Mouse (Mus musculus) thymus, postnatal 25 days (tissue): ENCODE measurements around the gene Chchd6.
A peak's percentile ranks its signal among the peaks of the same experiment; 100 is the strongest.

ENCODE experiments used
- DNase-seq: peaks from one replicate; pipeline ENCODE4 v3.0.0; 2022

Gene Chchd6

DNA sequence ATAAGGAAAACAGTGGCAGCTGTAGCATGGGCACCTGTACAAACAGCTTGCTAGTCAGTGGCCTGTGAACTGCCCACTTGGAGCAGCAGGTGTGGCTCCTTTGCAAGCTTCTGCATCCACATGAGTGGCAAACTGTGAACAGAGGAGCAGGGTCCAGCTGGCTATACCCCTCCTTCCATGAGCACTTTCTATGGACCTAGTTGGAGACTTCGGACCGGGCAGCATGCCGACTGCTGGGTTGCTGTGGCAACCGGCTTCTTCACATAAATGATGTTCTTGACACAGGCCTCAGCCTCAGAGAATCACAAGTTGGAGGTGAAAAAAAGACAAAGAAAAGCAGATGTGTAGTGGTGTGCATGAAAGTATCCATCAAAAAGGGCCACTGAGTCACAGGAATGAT is 154.8 kb downstream of the Chchd6 start:
- no peak for DNase-seq

DNA sequence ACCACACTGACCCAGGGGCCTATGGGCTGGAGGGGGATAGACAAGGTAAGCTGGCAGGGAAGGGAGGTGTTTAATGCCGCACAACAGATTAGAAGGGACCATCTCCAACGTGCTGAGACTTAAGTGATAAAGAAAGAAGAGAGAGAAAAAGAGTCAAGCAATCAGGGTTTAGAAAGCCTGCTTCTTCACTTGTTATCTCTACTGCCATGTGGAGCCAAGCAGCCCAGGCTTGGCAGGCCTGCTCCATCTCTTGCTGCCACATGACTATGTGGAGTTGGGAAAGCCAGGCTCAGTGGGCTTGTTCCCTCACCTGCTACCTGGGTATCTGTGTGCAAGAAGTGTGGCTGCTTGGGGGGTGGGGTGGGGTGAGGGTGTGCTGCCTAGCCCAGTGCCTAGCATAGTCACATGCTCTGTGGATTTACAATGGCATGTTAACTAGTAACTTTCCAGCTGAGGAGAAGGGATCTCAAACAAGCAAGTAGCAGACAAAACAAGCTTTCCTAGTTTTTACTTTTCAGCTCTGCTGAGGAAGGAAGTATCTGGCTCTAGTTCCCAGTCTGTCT is 163.5 kb downstream of the Chchd6 start:
- DNase-seq = no peak

DNA sequence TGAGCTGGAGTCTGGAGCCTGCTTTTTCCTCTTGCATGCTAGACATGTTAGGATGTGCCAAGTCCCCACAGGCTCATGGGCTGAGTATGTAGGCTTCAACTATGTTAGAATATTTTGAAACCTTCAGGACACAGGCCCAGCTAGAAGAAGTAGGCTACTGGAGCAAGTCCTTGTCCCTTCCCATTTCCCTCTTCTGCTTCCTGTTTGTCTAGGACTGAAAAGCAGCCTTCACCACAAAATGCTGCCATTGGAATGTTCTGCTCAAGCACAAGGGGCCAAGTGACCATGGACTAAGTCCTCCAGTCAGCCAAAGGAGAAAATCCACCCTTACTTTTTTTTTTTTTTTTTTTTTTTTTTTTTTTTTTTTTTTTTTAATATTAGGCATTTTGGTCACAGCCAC is 164.7 kb downstream of the Chchd6 start:
- DNase-seq = no peak

DNA sequence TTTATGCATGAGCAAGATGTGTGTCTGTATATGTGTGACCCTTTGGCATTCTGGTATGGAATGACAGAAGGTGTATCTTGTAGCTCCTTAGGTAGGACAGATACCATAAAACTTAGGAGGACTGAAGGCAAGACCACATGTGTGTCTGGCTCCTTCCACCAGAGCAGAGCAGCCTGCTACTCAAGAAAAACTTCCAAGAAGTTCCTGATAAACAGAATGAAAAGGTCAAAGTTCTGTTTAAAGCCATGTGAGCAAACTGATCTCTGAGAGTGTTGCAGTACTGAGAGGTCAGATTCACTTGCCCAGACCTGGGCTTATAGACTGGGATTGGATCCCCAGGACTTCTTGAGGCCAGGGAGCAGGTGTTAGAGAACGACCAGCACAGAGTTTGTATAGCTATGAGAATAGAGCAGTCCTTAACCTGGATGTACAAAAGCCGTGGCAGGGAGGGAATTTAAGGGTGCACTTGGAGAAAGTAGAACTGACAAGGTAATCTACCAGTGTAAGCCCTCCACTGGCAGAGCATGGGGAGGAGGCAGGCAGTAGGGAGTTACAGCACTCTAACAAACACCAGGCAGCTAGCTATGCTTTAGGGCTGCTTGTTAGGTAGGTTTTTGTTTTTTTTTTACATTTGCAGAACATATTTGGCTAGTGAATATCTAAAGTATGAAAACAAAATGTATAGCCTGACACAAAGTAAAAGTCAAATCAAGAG is 166.6 kb downstream of the Chchd6 start:
- DNase-seq = no peak

DNA sequence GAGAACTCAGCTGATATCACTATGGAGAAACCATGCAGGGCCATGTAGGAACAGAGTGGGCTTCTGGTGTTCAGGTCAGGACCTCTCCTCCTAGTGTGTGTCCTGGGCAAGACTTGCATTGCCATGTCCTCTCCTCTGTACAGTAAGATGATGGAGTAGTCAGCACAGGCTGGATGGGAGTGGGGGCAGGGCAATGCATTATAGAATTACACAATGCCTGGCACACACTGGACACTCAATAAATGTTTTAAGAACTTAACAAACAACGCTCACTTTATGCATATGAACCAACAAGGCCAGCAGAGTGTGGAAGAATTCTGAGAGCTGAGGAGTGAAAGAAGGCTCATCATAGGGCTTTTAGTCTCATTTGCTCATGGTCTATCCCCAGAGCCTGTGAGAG is 171.0 kb downstream of the Chchd6 start:
- DNase-seq = no peak

DNA sequence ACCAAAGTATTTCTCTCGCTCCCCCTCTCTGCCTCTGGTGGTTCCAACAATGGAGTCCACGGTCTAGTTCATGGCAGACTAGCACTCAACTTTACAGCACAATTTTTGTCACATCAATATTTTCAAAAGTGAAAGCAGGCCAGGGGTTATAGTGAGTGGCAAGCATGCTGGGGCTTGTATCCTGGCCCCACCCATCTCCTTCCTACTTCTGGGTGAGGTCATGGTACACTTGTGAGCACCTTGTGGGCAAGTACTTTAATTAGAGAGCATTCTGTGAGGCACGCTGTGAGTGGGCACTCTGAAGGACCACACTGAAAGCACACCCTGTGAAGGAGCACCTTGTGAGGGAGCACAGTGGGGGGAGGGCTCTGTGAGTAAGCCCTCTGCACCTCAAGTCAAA is 172.8 kb downstream of the Chchd6 start:
- DNase-seq = no peak

DNA sequence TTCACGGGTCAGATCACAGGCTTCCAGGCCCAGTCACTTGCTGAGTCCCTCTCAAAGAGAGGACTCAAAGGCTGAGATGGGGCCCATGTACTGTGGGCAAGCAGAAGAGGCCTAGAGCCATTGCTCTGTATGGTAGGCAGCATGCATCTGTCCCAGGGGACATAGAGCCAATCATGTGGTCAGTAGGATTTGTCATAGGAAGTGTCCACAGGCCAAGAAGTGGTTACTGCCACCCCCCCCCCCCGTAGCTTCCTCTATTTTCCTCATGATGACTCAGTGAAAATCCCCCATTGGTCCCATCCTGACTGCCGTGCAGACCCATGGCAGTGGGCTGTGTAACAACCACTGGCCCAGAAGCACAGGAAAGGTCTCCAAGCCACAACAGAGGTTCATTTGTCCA is 173.5 kb downstream of the Chchd6 start:
- DNase-seq = no peak

DNA sequence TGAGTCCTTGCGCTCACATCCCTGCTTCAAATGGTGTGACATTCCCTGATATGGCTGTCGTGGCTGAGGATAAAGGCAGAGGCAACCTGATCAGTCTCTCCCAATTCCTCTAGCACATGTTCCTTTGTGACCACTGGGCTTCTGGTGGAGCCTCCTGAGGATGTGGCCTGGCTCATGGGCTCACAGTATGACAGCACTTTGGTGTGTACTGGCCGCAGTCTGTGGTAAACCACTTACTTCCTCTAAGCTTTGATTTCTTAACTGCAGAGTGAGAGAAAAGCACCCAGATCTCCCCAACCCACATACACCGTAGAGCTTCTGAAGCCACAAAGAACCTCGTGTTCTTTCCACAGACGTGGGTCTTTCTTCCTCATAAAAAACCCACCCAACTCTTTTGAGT is 173.9 kb downstream of the Chchd6 start:
- DNase-seq = peak; percentile 14

DNA sequence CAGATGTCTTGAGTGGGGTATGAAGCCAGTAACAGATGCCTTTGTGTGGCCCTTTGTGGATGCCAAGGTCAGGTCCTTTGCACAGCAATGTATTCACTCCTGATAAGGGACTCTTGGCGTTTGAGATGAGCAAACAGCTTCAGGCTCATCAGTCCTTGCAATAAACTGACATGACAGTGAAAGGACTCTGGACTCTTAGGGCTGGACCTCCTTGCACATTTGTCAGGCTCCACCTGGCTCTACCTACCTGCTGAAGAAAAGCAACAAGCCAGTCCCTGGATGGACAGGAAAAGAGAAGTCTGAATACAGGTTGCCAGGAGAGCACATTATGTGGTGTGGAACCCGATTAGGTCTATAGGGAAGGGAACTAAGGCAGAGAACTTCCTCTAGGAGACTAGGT is 174.7 kb downstream of the Chchd6 start:
- DNase-seq = no peak

DNA sequence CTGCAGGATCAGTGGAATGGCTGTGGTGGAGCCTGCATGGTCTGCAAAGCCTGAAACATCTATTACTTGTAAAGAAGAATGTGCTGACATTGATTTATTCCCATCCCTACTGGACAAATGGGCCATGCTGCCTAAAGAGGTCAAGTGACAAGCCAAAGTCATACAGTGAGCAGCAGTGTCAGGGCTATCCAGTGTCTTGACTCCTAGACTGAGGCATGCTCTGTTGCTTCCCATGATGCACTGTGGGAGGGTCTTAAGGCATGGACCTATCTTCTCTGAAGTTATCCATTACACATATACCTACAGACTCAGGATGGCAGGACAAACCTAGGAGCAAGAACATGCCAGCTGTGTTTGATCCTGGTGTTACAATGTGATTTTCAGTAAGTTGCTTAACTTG is 175.3 kb downstream of the Chchd6 start:
- DNase-seq = no peak

DNA sequence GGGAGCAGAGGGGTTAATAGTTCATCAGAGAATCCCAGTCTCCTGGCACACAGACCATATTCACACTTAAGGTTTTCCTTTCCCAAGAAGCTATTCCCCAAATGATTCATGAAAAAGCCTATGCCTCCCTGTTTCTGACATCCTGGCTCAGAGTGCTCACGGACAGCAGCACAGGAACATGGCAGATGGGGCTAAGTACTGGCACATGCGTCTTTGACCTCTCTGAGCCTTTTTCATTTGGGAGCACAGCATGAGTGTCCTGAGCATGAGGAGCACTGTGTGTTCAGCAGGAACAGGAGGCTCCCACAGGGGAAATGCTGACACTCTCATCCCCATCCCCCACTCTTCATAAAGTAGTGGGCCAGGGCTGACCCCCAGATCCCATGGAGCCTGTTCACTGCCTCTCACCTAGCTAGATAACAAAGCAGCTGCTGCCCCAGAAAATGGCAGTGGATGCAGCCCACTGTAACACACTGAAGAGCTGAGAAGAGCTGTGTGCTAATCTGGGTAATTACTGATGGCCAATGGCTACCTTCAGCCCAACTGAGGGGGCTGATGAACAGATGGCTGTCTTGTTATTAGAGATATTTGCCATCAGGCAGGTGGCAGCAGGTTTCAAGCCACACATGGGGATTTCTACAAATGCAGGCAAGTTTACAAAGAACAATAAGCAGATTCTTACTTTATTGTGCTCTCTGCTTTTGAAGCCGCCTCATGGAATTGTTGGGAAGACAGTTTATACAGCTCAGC is 176.2 kb downstream of the Chchd6 start:
- DNase-seq = no peak

DNA sequence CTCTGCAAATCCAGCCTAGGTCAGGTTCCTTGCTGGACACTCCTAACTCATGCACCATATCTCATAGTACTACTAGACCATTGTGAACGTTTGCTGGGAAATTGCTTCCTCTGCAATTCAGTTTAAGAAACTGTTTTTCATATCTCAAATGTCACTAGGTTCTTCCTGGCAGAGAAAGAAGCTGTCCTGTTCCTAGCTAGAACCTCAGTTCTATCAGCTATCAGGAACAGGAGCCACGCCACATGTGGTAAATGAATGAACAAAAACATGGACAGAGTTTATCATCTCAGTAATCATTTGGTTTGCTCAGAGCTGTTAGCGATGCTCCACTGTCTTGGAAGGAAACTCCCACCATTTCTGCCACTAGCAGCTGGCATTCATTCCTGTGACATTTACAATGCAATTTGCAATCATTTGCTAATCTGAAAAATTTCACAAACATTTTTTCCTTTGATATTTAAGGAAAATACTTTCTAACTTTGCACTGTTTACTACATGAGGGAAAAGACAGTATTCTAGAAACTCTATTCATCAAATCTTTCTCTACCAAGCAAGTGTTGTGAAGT is 179.3 kb downstream of the Chchd6 start:
- DNase-seq = no peak

DNA sequence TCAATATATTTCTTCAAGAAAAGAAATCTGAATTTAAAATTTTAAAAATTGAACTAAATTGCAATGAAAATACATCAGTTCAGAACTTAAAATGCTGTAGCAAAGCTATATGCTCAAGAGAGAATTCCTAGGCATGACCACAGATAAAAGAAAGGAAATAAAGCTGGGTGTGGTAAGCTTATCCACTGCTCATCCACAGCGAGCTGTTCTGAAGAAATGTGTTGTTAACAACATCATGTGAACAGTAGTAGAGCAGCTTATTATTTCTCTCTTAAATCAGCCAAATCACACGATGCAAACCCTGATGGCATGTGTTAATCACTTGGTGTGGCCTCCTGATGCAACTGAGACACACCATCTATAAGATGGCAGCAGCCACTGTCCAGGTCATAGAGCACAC is 180.4 kb downstream of the Chchd6 start:
- no peak for DNase-seq

DNA sequence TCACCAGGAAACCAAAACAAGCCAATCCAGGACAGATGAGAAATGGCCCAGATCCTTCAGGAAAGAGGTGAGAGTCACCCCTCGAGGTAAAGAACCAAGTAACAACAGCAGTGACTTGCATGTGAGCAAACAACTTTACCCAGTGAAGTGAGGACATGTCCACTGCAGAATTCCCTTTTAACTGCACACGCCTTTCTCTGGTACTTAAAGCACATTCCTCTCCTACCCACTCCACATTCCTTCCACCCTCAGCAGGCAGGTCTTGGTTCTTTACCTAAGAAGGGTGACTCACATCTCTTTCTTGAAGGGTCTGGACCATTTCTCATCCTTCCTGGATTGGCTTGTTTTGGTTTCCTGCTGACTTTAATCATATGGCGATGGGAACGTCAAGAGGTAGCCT is 181.3 kb downstream of the Chchd6 start:
- DNase-seq = no peak

DNA sequence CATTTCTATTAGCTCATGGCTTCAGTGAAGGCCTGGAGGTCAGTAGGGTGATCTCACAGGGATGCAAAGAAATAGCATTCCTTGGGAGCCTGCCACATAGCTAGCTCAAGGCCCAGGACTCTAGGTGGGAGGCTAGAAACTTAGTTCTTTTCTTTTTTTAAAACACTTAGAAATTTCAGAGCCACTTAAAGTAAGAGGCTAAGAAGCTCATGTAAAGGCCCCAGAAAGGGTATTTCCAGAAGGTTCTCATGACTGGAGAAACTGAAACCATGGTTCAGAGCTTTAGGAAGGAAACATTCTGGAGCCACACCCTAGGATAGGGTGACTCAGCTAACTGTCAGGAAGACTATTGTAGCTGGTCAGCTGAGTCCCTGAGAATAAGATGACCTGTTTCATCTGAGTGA is 182.0 kb downstream of the Chchd6 start:
- no peak for DNase-seq

DNA sequence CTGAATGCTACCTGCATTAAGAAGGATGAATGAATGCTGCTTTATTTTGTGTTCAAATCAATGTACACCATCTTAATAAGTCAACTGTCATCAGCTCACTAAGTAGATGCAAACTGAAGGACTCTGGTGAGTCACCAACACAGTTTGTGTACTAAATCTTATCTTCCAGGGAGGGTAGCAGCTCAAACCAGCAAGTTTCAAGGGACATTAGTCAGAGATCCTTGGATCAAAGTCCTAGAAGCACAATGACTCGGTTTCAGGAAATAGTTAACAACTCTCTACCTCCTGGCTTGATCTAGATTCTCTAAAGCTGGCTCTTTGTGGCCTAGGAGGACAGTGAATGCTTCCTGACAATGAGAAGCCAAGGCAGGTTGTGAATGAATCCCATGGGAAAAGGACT is 182.9 kb downstream of the Chchd6 start:
- no peak for DNase-seq

DNA sequence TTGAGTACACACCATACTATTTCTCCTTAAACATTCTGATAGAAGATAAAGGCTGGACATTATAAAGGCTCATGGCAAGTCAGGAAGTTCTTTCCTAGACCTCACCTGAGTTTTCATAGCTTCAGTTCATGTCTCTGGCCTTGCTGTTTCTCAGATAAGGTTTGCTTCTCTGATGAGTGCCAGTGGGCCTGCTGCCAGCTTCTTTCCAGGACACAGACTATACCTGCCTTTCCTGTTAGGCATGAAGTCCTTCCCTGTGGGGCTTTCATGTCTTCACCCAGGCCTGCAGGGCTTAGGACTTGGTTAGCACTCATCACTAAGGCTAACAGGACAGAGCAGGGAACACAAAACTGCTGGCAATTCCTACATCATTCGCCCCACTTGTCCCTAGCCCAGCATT is 186.4 kb downstream of the Chchd6 start:
- no peak for DNase-seq

DNA sequence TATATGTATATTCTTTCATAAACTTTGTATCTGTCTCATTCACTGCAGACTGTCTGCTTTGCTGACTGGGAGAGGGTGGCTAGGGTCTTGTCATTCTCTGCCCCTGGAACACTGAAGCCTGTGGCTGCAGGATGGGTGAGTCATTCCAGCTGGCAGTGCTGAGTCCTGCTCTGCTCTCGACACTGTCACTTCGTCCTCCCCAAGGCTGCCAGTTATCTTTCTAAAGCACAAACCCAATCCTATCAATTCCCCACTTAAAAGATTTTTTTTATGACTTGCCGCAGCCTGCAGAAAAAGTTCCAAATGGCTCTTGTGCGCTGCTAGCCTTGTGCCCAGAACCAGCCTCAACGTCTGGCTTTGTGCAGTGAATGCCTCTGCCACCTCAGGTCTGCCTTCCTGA is 187.2 kb downstream of the Chchd6 start:
- no peak for DNase-seq

DNA sequence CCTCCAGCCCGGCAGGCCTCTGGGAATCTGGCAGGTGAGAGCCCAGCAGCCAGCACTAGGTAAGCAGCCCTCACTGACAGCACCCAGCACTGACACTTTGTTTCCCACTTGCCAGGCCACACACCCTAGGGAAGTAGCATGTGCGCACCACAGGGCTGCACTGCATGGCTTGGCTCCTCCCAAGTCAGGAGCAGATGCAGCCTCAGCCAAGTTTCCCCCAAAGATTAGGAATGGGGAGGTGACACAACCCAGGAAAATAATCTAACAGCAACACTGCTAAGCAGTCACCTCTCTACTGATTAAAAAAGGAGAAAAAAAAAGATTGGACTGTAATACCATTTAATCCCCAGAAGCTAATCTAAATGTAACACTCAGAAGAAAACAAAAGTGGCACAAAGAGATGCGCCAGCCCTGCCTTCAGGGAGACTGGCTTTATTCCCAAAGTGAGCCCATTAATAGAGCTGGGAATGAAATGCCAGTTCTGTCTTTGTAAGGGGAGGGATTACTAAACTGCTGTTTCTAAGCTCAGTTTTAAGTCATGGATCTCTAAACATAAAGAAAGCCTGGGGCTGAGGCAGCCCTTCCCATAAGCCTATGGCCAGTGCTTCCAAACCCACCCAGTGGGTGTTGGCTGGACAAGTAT is 188.1 kb downstream of the Chchd6 start:
- no peak for DNase-seq

DNA sequence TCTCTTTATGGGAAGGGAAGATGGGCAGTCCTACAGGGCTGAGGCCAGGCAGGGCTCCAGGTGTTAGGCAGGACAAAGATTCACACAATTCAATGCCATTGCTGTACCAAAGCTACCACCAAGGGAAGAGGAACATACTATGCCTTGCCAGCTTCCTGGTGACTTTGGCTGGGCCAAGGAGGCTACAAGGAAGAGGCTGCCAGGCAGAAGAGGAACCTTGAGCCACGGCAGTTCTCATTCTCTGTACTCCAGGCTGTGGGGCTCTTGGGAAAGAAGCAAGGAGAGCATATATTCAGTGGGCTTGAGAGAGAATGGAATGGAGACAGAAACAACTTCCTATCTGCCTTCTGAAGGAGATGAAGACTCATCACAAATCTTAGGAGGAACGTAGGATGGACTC is 190.5 kb downstream of the Chchd6 start:
- no peak for DNase-seq

DNA sequence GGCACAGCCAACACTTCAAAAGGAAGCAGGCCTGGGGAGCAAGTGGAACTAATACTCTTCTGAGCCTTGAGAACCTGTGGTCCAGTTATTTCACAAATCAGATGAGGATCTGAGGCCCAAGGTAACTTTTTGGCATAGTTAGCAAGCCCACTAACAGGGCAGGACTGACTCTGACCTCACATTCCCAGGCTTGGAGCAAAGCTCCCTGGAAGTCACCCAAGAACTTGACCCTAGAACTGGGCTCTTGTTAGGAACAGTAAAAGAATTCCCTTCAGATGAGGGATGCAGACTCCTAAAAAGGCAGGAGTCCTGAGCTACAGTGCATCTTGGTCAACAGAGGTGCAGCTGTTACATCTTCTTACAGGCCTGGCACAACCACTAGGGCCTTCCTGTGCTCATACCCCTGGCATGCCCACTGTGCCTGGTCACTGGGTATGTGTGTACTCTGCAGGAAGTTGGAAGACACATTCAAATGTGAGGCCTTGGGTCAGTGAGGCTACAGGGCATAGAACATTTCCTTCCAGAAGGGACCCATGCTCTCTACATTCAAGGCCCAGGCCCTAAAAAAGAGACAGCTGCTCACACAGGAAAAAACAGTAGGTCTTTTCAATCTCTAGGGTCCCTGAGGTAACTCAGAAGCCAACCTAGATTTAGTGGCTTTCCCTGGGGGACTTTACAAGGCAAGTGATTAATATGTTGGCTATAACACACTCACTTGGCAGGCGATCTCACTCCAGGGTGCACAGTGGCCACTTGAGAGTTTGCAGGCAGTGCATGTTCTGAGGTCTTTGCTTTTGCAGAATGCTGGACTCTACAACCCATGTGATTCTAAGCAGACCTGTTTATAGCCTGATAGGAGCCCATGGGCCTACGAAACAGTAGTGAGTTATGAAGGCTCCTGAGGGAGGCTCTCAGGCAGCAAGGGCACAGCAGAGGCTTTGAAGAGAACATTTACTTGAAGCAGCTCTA is 191.9 kb downstream of the Chchd6 start:
- no peak for DNase-seq

DNA sequence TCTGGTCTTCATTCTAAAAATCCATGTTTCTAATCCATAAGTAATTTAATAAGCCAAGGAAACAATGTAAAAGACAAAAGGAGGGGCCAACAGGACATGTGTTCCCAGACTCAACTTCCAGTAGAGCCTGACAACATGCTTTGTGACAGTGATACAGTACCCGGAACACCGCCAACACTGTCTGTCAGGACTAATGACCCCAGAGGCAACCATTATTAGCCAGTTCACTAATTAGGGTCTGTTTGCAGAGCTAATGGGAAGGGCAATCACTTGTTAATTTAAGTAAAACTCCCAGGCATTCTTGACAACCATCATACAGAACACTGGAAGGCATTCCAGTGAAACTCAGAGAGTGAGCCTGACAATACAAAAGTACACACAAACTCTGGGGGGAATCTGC is 193.0 kb downstream of the Chchd6 start:
- no peak for DNase-seq
